Mouse (Mus musculus) G1E (cell line): Measurements from ENCODE around the gene Olfr957. TPM values are rescaled to one million over a fixed set of nuclear protein-coding genes. Genes with fewer than 3 reads are reported as not detected.

Experiments used
- ATAC-seq: 2 replicates; pipeline ENCODE4 v1.8.0; 2016; ENCODE audit warnings: mild to moderate bottlenecking; ENCODE audit not compliant: insufficient number of reproducible peaks, poor library complexity, low FRiP score, severe bottlenecking; ENCODE audit errors: extremely low read depth
- DNase-seq: peaks from one replicate; pipeline ENCODE4 v3.0.0; 2012; ENCODE audit warnings: low spot score
- H3K27me3 ChIP-seq: 2 replicates; pipeline ENCODE4 v1.6.1; 2012; ENCODE audit warnings: mild to moderate bottlenecking, low read length, inconsistent platforms; ENCODE audit not compliant: insufficient read depth
- H3K36me3 ChIP-seq: replicated peaks from 2 replicates; pipeline ENCODE3; 2012; ENCODE audit warnings: mild to moderate bottlenecking, inconsistent platforms
- H3K4me1 ChIP-seq: 2 replicates; pipeline ENCODE4 v1.6.1; 2012; ENCODE audit warnings: low read depth, low read length, inconsistent platforms, mixed read lengths; ENCODE audit not compliant: insufficient read depth
- H3K4me3 ChIP-seq: 2 replicates; pipeline ENCODE4 v1.5.1; 2012; ENCODE audit warnings: low read depth, mild to moderate bottlenecking, inconsistent platforms, low read length, moderate library complexity, mixed read lengths
- H3K9me3 ChIP-seq: replicated peaks from 2 replicates; pipeline ENCODE4 v1.6.1; 2012; ENCODE audit warnings: inconsistent platforms
- CTCF ChIP-seq: IDR thresholded peaks from 2 replicates; pipeline ENCODE4 v1.5.1; 2012; ENCODE audit warnings: low read depth, low read length, inconsistent platforms, mixed read lengths
- GATA1 ChIP-seq: IDR thresholded peaks from 2 replicates; pipeline ENCODE4 v1.6.1; 2012; ENCODE audit warnings: borderline replicate concordance, low read length, inconsistent platforms, mixed read lengths
- GATA2 ChIP-seq: IDR thresholded peaks from 2 replicates; pipeline ENCODE4 v1.6.1; 2012; ENCODE audit warnings: low read depth, low read length, inconsistent platforms, borderline replicate concordance
- POLR2AphosphoS5 ChIP-seq: IDR thresholded peaks from 2 replicates; pipeline ENCODE4 v1.6.1; 2012; ENCODE audit warnings: low read depth, low read length, inconsistent platforms; ENCODE audit not compliant: insufficient replicate concordance
- TAL1 ChIP-seq: conservative IDR thresholded peaks from 2 replicates; pipeline ENCODE4 v1.6.1; 2012; ENCODE audit warnings: low read depth, low read length, inconsistent platforms, mixed read lengths
- polyA plus RNA-seq: library from polyadenylated mRNA; stranded (reverse); fragments of >175 nt; gene quantifications from 2 replicates; pipeline ENCODE4 v1.2.3, GENCODE M21; 2012
- total RNA-seq, 2 experiments: library from RNA; stranded (forward) in 1 of 2; stranded (reverse) in 1 of 2; fragments of 200-1000 nt in 1 of 2; fragments of >200 nt in 1 of 2; fragmentation: Nextera tagmentation in 1 of 2; gene quantifications; 2 replicates each; pipeline ENCODE4 v1.2.3; 2014 to 2017

Olfr957 gene
- total RNA-seq (2014; fragmentation: Nextera tagmentation) (not detected in 2 replicates), total RNA-seq (2017) (0.22 TPM in 1 of 2 replicates, not detected in the other), polyA plus RNA-seq (not detected in 2 replicates)

GRCm38 (mm10) chr9:39515531-39515930, at the start of gene Olfr957:
Gene Olfr957 (minus strand): TSS chr9:39515809.
- Histone ChIP-seq H3K36me3 (no peaks in the 10 kb centered on the region), H3K4me1 (no peaks in the 10 kb centered on the region), H3K27me3 (no peaks in the 10 kb centered on the region), H3K9me3 (no peaks in the 10 kb centered on the region), H3K4me3 (no peak within 1 kb of the TSS)
- ATAC-seq (no peak), DNase-seq (no peak)
- TF ChIP-seq GATA1, result no peak
- TF ChIP-seq TAL1, result no peak
- no peak for TF ChIP-seq POLR2AphosphoS5
- no peak for TF ChIP-seq CTCF
- no peak for TF ChIP-seq GATA2

DNA sequence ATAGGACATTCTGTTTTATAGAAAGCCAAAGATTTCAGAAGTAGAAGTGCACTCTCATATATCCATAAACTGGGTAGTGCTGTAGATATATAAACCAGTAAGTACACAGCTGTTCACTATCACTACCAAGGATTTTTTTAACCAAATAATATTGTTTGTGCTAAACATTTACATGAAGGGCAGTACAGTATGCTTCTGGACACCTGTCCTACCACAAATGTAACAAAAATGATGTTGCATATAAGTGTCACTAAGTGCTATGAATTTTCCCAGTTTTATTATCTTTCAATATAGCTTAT, 42.7 kb upstream of the Olfr957 start:
- Histone ChIP-seq H3K27me3 (no peaks in the 10 kb centered on the region), H3K36me3 (no peaks in the 10 kb centered on the region), H3K9me3 (no peaks in the 10 kb centered on the region), H3K4me1 (no peaks in the 10 kb centered on the region), H3K4me3 (no peak overlapping the region)
- ATAC-seq (no peak), DNase-seq (no peak)
- TF ChIP-seq GATA1 (no peak), CTCF (no peak), GATA2 (no peak), TAL1 (no peak), POLR2AphosphoS5 (no peak)

- Histone ChIP-seq H3K27me3 (no peaks in the 10 kb centered on the region), H3K4me3 (no peak overlapping the region), H3K4me1 (no peaks in the 10 kb centered on the region), H3K9me3 (no peaks in the 10 kb centered on the region), H3K36me3 (no peaks in the 10 kb centered on the region)
- no peak for TF ChIP-seq CTCF
- TF ChIP-seq GATA2, result no peak
- no peak for TF ChIP-seq GATA1
- no peak for TF ChIP-seq POLR2AphosphoS5
- no peak for TF ChIP-seq TAL1
- ATAC-seq (no peak), DNase-seq (no peak)
These were observed 42.1 kb upstream of the Olfr957 start for GRCm38 (mm10) chr9:39557529-39558348.

GRCm38 (mm10) chr9:39553946-39554345, 38.3 kb upstream of the Olfr957 start, which contains the start of gene Olfr958:
Gene Olfr958 (minus strand): TSS chr9:39554054.
- DNase-seq (no peak), ATAC-seq (no peak)
- Histone ChIP-seq H3K4me1 (no peaks in the 10 kb centered on the region), H3K36me3 (no peaks in the 10 kb centered on the region), H3K4me3 (no peak within 1 kb of the TSS), H3K27me3 (no peaks in the 10 kb centered on the region), H3K9me3 (no peaks in the 10 kb centered on the region)
- TF ChIP-seq GATA1 (no peak), GATA2 (no peak), POLR2AphosphoS5 (no peak), TAL1 (no peak), CTCF (no peak)

- Histone ChIP-seq H3K4me1 (no peaks in the 10 kb centered on the region), H3K27me3 (no peaks in the 10 kb centered on the region), H3K4me3 (no peak overlapping the region), H3K36me3 (no peaks in the 10 kb centered on the region), H3K9me3 (no peaks in the 10 kb centered on the region)
- DNase-seq (no peak), ATAC-seq (no peak)
- TF ChIP-seq GATA2 (no peak), CTCF (no peak), TAL1 (no peak), GATA1 (no peak), POLR2AphosphoS5 (no peak)
These were observed 35.2 kb upstream of the Olfr957 start for GRCm38 (mm10) chr9:39550806-39551205.

DNA sequence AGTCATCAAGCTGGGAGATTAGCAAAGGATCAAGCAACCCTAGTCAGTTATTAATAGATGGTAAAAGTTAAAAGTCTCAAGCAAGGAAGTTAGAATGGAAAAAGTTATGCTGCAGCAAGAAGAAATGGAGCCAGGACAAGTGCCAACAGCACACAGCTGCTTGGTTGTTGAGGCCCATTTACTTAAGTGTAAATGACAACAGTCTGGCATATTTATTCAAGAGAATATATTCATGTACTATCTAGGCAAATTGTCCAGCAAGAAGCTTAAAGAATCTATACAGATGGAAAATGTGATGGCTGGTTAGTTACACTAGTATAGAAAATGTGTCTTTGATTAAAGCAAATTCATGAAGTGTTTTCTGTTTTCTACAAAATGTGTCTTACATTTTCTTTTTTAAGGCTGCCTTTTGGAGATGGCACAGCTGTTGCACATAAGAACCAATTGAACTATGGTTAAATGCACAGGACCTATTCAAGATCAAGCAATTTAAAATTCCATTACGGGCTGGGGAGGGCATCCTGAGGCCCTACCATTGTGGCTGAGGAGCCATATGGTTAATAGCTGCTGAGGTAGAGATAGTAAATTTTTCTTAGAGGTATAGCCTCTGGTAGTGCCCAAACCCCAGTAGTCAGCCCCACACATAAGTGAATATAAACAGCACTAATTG, 8.1 kb upstream of the Olfr957 start:
- Histone ChIP-seq H3K4me1 (no peaks in the 10 kb centered on the region), H3K27me3 (no peaks in the 10 kb centered on the region), H3K4me3 (no peak overlapping the region), H3K9me3 (no peaks in the 10 kb centered on the region), H3K36me3 (no peaks in the 10 kb centered on the region)
- TF ChIP-seq GATA2, result no peak
- no peak for TF ChIP-seq TAL1
- no peak for TF ChIP-seq GATA1
- no peak for TF ChIP-seq CTCF
- TF ChIP-seq POLR2AphosphoS5, result no peak
- DNase-seq (no peak), ATAC-seq (no peak)
